Mouse (Mus musculus): ENCODE results near the gene Pecam1.

The Pecam1 gene

GRCm38 (mm10) chr11:106623629-106624028, 126.8 kb downstream of the Pecam1 start:
- ChIA-PET CTCF (interaction anchor here in 1 of 4 experiments (1.1 kb wide), 1 partner anchor 9 kb away, joined by 3 read pairs; no protein-coding TSS in a partner anchor), POLR2A (interaction anchor here in 2 of 4 experiments (1.2 to 12.9 kb wide), 6 partner anchors 10 to 121 kb away, joined by 3 to 112 read pairs (median 4); partner anchors contain the start of gene Tex2 (in 2 of the 2))

GRCm38 (mm10) chr11:106622056-106622455, 128.4 kb downstream of the Pecam1 start:
- POLR2A ChIA-PET, result interaction anchor here in 3 of 4 experiments (0.6 to 12.9 kb wide), 12 partner anchors 10 to 166 kb away, joined by 3 to 112 read pairs (median 5); no protein-coding TSS in a partner anchor
- CTCF ChIA-PET, result interaction anchor here in 2 of 4 experiments (0.6 to 1.4 kb wide), 5 partner anchors 9 to 203 kb away, joined by 3 read pairs; partner anchors contain the start of gene Tex2 (in 1 of the 2)

- CTCF ChIA-PET, result interaction anchor here in 2 of 4 experiments (1.0 to 1.2 kb wide), 3 partner anchors 9 to 106 kb away, joined by 3 read pairs; no protein-coding TSS in a partner anchor
- POLR2A ChIA-PET, result interaction anchor here in 3 of 4 experiments (0.6 to 12.9 kb wide), 29 partner anchors 9 to 368 kb away, joined by 3 to 112 read pairs (median 4); partner anchors contain the start of genes Cep95 (in 1 of the 3) and Ddx5 (in 1 of the 3)
Measured at GRCm38 (mm10) chr11:106618768-106619167, 131.7 kb downstream of the Pecam1 start.

- CTCF ChIA-PET, result interaction anchor here in 3 of 4 experiments (0.5 to 1.1 kb wide), 6 partner anchors 10 to 127 kb away, joined by 3 to 8 read pairs (median 3); no protein-coding TSS in a partner anchor
- POLR2A ChIA-PET, result interaction anchor here in 3 of 4 experiments (0.5 to 12.9 kb wide), 35 partner anchors 8 to 654 kb away, joined by 3 to 112 read pairs (median 4); partner anchors contain the start of genes Cep95 (in 1 of the 3) and Ddx5 (in 1 of the 3)
Measured at GRCm38 (mm10) chr11:106617821-106618580, 132.4 kb downstream of the Pecam1 start.

GRCm38 (mm10) chr11:106615561-106615960, 134.9 kb downstream of the Pecam1 start:
- ChIA-PET POLR2A (interaction anchor here in 3 of 4 experiments (0.7 to 4.8 kb wide), 10 partner anchors 11 to 115 kb away, joined by 3 to 46 read pairs (median 6); no protein-coding TSS in a partner anchor), CTCF (interaction anchor here in 1 of 4 experiments (0.7 kb wide), 1 partner anchor 249 kb away, joined by 3 read pairs; no protein-coding TSS in a partner anchor)

- ChIA-PET POLR2A (interaction anchor here in 3 of 4 experiments (0.7 to 5.7 kb wide), 12 partner anchors 9 to 127 kb away, joined by 3 to 56 read pairs (median 10); partner anchors contain the start of gene Ern1 (in 1 of the 3)), CTCF (interaction anchor here in 3 of 4 experiments (0.7 to 1.5 kb wide), 5 partner anchors 8 to 568 kb away, joined by 3 to 4 read pairs (median 3); no protein-coding TSS in a partner anchor)
Measured at GRCm38 (mm10) chr11:106614339-106614645, 136.1 kb downstream of the Pecam1 start.

GRCm38 (mm10) chr11:106613638-106614338, 136.6 kb downstream of the Pecam1 start:
- CTCF ChIA-PET, result interaction anchor here (0.5 to 1.5 kb wide), 18 partner anchors 8 to 568 kb away, joined by 3 to 9 read pairs (median 3); partner anchors contain the start of genes Ern1 (in 1 of the 4) and Smarcd2 (in 1 of the 4)
- POLR2A ChIA-PET, result interaction anchor here (0.6 to 6.5 kb wide), 65 partner anchors 9 to 461 kb away, joined by 3 to 56 read pairs (median 4); partner anchors contain the start of genes Ern1 (in 2 of the 4), Ccdc47 (in 1 of the 4), Cep95 (in 1 of the 4) and Ddx5 (in 1 of the 4)

GRCm38 (mm10) chr11:106612961-106613637, 137.3 kb downstream of the Pecam1 start, which contains the start of gene Tex2:
Gene Tex2, minus strand, starts transcription at chr11:106613423.
- CTCF ChIA-PET, result interaction anchor here (0.5 to 1.6 kb wide), 20 partner anchors 9 to 420 kb away, joined by 3 to 9 read pairs (median 3); partner anchors contain the start of genes Ern1 (in 1 of the 4), Smarcd2 (in 1 of the 4) and Smurf2 (in 1 of the 4)

GRCm38 (mm10) chr11:106612209-106612960, 138.0 kb downstream of the Pecam1 start:
- POLR2A ChIA-PET, result interaction anchor here (0.5 to 6.5 kb wide), 83 partner anchors 8 to 519 kb away, joined by 3 to 56 read pairs (median 4); partner anchors contain the start of genes Cep95 (in 2 of the 4), Ddx5 (in 2 of the 4), Ern1 (in 2 of the 4) and Ccdc47 (in 1 of the 4)

More at GRCm38 (mm10) chr11:106612961-106613637, 137.3 kb downstream of the Pecam1 start, which contains the start of gene Tex2:
- POLR2A ChIA-PET, result interaction anchor here (0.5 to 6.5 kb wide), 75 partner anchors 9 to 518 kb away, joined by 3 to 56 read pairs (median 4); partner anchors contain the start of genes Cep95 (in 2 of the 4), Ddx5 (in 2 of the 4), Ern1 (in 2 of the 4) and Ccdc47 (in 1 of the 4)

GRCm38 (mm10) chr11:106609731-106610130, 140.7 kb downstream of the Pecam1 start:
- ChIA-PET CTCF (interaction anchor here in 2 of 4 experiments (0.5 to 0.7 kb wide), 2 partner anchors 12 to 283 kb away, joined by 3 to 9 read pairs; no protein-coding TSS in a partner anchor), POLR2A (interaction anchor here (0.6 to 6.5 kb wide), 44 partner anchors 8 to 684 kb away, joined by 3 to 81 read pairs (median 4); partner anchors contain the start of genes Ern1 (in 2 of the 4), Cep95 (in 1 of the 4) and Ddx5 (in 1 of the 4))

More at GRCm38 (mm10) chr11:106612209-106612960, 138.0 kb downstream of the Pecam1 start:
- CTCF ChIA-PET, result interaction anchor here (0.5 to 1.6 kb wide), 24 partner anchors 9 to 419 kb away, joined by 3 to 10 read pairs (median 3); partner anchors contain the start of genes Ern1 (in 1 of the 4), Smarcd2 (in 1 of the 4) and Smurf2 (in 1 of the 4)

GRCm38 (mm10) chr11:106607316-106607715, 143.1 kb downstream of the Pecam1 start:
- CTCF ChIA-PET, result interaction anchor here in 3 of 4 experiments (0.9 to 1.1 kb wide), 3 partner anchors 12 to 20 kb away, joined by 3 read pairs; no protein-coding TSS in a partner anchor
- POLR2A ChIA-PET, result interaction anchor here in 3 of 4 experiments (0.5 to 6.5 kb wide), 57 partner anchors 9 to 392 kb away, joined by 3 to 81 read pairs (median 5); partner anchors contain the start of genes Ern1 (in 3 of the 3), Cep95 (in 1 of the 3), Ddx5 (in 1 of the 3) and Kpna2 (in 1 of the 3)

GRCm38 (mm10) chr11:106606042-106606441, 144.4 kb downstream of the Pecam1 start:
- POLR2A ChIA-PET, result interaction anchor here (0.6 to 5.9 kb wide), 37 partner anchors 8 to 943 kb away, joined by 3 to 81 read pairs (median 8); partner anchors contain the start of genes Cep95 (in 1 of the 4), Ddx5 (in 1 of the 4) and Ern1 (in 1 of the 4)
- CTCF ChIA-PET, result interaction anchor here in 3 of 4 experiments (0.5 to 1.6 kb wide), 4 partner anchors 8 to 187 kb away, joined by 3 to 4 read pairs (median 4); no protein-coding TSS in a partner anchor
